Mouse (Mus musculus) brain, adult 2 months (tissue): ENCODE data around the gene H2al1c.
"Not testable (repeated sequence)": the region's sequence is repeated elsewhere in the genome, so short reads cannot be mapped to it uniquely, and the experiment has no call there.

ENCODE experiments used
- DNase-seq: peaks from one replicate; pipeline ENCODE4 v3.0.0; 2011; ENCODE audit warnings: low read depth, low spot score

The H2al1c gene

GRCm38 (mm10) chrX:11305355-11305754, at the start of gene H2al1c:
Gene H2al1c, plus strand, starts transcription at chrX:11305655.
- not testable (repeated sequence) for DNase-seq

- DNase-seq, result no peak
Measured at GRCm38 (mm10) chrX:11264918-11265317, 40.5 kb upstream of the H2al1c start.

- DNase-seq, result peak; percentile 34
Measured at GRCm38 (mm10) chrX:11267791-11268190, 37.7 kb upstream of the H2al1c start.

- DNase-seq, result peak; percentile 42
Measured at GRCm38 (mm10) chrX:11269074-11269473, 36.4 kb upstream of the H2al1c start.

- DNase-seq, result no peak
Measured at GRCm38 (mm10) chrX:11273190-11273589, 32.3 kb upstream of the H2al1c start.

GRCm38 (mm10) chrX:11277083-11277482, 28.4 kb upstream of the H2al1c start:
- DNase-seq, result no peak

GRCm38 (mm10) chrX:11280741-11281140, 24.7 kb upstream of the H2al1c start:
- no peak for DNase-seq

GRCm38 (mm10) chrX:11288306-11288882, 17.1 kb upstream of the H2al1c start:
- DNase-seq, result no peak

- DNase-seq, result no peak
Measured at GRCm38 (mm10) chrX:11289244-11289643, 16.2 kb upstream of the H2al1c start.

GRCm38 (mm10) chrX:11298957-11299356, 6.5 kb upstream of the H2al1c start, which contains the start of gene H2al1a:
Gene H2al1a, plus strand, starts transcription at chrX:11299257.
- not testable (repeated sequence) for DNase-seq

- DNase-seq, result not testable (repeated sequence)
Measured at GRCm38 (mm10) chrX:11302132-11302531, 3.3 kb upstream of the H2al1c start, which contains the start of gene H2al1b. Gene H2al1b, plus strand, starts transcription at chrX:11302432.

- not testable (repeated sequence) for DNase-seq
Measured at GRCm38 (mm10) chrX:11308524-11308923, 3.1 kb downstream of the H2al1c start, which contains the start of gene H2al1d. Gene H2al1d, plus strand, starts transcription at chrX:11308824.

- DNase-seq, result not testable (repeated sequence)
Measured at GRCm38 (mm10) chrX:11311634-11312033, 6.2 kb downstream of the H2al1c start, which contains the start of gene H2al1e. Gene H2al1e, plus strand, starts transcription at chrX:11311934.

GRCm38 (mm10) chrX:11314858-11315257, 9.4 kb downstream of the H2al1c start, which contains the start of gene H2al1f:
Gene H2al1f, plus strand, starts transcription at chrX:11315158.
- DNase-seq, result not testable (repeated sequence)

GRCm38 (mm10) chrX:11317956-11318355, 12.5 kb downstream of the H2al1c start, which contains the start of gene H2al1g:
Gene H2al1g, plus strand, starts transcription at chrX:11318256.
- DNase-seq, result not testable (repeated sequence)

GRCm38 (mm10) chrX:11321192-11321591, 15.7 kb downstream of the H2al1c start, which contains the start of gene H2al1h:
Gene H2al1h, plus strand, starts transcription at chrX:11321492.
- DNase-seq, result not testable (repeated sequence)

- not testable (repeated sequence) for DNase-seq
Measured at GRCm38 (mm10) chrX:11324359-11324758, 18.9 kb downstream of the H2al1c start, which contains the start of gene H2al1i. Gene H2al1i, plus strand, starts transcription at chrX:11324659.

GRCm38 (mm10) chrX:11327522-11327921, 22.1 kb downstream of the H2al1c start, which contains the start of gene H2al1j:
Gene H2al1j, plus strand, starts transcription at chrX:11327822.
- not testable (repeated sequence) for DNase-seq

- DNase-seq, result peak; percentile 30
Measured at GRCm38 (mm10) chrX:11345762-11346161, 40.3 kb downstream of the H2al1c start.

- peak; percentile 16 for DNase-seq
Measured at GRCm38 (mm10) chrX:11346756-11347155, 41.3 kb downstream of the H2al1c start.
